Mouse (Mus musculus) layer of hippocampus, postnatal 14 days (tissue): Measurements from ENCODE around the gene 3110082I17Rik. TPM values are rescaled to one million over a fixed set of nuclear protein-coding genes. Genes with fewer than 3 reads are reported as not detected.

ENCODE experiments used
- DNase-seq, 2 experiments: peaks; one replicate each; pipeline ENCODE4 v3.0.0; 2021 to 2022; ENCODE audit warnings: low spot score in 2 of 2, mixed read lengths in 1 of 2
- total RNA-seq, 2 experiments: library from RNA; stranded (reverse); gene quantifications; 2 replicates each; pipeline ENCODE4 v1.2.3; 2021

3110082I17Rik gene
- total RNA-seq, 2 experiments from 2014 or later, result 14.6 to 14.7 TPM

DNA sequence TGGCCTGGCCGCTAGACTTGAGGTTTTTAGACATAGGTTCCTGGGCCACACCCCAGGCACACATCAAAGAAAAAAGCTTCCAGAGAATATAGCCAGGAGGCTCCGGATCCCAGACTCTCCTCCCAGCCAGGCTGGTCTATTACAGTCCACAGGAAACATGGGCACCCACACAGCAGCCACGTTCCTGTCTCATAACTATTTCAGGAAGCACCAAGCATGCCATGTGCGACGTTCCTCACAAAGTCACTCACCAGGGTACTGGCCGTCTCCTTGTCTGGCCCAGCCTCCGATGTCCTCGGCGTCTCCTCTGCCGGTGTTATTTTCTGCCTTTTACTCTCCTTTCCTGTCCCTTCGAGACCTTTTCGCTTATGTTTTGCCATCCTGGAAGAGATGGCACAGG is 5.2 kb downstream of the 3110082I17Rik start:
- DNase-seq, result no peak

DNA sequence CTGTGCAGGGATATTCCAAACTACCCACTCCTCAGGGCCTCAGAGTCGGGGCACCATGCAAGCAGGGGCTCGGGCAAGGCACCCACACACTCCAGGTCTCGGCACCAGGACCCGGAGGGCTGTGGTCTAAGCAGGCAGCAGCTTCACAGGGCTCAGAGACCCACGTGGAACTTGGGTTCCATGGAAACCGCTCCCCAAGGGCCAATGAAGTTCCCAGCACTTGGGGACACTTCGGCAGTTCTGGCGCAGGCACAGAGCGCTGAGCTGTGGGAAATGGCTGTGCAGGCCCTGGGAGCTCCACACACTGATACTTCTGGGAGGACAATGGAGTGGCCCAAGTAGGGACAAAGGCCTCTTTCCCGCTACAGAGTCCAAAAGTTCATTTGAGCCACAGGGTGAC is 7.3 kb downstream of the 3110082I17Rik start:
- DNase-seq, result no peak

DNA sequence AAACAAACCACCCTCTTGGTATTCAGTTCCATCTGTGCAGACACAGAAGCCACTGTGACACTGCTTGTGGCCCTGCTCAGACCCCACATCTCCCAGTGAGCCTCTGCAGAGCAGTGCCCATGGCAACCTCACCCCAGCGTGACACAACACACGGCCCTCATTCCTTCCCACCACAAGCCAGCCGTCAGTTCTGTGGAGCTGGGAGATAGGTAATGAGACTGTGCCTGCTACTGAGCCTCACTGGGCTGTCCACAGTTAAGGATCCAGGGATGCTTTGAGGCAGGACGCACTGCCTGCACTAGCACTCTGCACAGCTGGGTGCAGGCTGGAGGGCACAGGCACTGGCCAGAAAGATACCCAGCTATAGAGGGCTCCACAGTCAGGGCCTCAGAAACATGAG is 10.4 kb downstream of the 3110082I17Rik start:
- DNase-seq, result no peak

DNA sequence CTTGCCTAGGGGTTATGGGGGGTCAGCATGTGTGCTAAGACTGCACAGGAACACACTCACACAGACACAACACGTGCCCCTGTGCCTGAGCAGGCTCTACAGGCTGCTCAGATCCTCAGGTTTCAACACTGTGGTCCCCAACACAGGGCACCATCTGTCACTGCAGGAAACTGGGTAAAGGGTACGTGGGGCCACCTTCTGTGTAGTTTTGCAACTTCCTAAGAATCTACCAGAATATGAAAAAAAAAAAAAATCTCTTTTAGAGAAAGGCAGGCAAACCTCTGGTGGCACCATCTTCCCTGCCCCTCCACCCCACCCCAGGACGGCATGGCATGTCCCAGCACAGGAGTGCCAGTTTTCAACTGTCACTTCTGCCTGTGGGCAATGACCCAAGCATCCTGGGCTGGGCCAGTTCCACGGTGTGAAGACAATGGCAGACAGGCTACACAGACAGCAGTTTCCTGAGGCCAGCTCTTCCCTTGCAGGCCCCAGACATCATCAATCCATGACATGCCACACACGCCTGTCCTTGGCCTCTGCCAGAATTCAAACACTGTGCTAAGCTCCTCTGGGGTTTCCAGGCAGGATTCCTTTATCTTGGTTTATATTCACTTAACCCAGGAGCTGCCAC is 11.1 kb downstream of the 3110082I17Rik start:
- no peak for DNase-seq

DNA sequence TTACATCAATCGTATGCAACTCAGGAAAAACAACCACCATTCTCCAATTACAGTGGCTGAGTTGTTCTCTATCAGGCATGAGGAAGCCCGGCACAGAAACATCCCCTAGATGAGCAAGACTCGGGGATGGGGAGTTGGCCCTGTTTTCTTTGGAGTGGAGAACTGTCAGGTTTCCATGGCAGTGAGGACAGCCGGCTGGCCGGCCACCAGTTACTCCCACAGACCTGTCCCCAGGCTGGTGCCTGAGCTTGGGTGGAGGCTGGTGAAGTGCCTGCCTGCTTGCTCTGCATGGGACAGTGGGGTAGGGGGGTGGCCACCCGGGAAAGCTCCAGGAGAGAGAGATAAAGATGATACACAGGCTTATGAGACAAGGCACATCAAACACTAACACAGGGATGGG is 12.3 kb downstream of the 3110082I17Rik start:
- DNase-seq, result peak in 1 of 2 experiments; percentile 68

DNA sequence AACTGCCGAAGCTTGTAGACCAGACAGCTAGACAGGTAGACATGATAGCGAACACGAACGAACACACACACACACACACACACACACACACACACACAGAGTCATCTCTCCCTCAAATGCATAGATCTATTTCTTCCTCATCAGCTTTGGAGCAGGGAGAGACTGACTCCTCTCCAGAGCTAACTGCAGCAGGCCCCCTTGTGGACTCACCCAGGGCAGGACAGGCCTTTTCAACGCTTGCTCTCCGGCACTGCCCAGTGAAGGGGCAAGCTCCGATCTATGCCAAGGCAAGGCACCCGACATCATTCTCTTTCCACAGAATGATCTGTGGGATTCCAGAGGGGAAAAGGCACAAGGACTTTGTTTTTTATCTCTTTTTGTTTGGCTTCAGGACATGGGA is 15.1 kb downstream of the 3110082I17Rik start:
- DNase-seq, result no peak

DNA sequence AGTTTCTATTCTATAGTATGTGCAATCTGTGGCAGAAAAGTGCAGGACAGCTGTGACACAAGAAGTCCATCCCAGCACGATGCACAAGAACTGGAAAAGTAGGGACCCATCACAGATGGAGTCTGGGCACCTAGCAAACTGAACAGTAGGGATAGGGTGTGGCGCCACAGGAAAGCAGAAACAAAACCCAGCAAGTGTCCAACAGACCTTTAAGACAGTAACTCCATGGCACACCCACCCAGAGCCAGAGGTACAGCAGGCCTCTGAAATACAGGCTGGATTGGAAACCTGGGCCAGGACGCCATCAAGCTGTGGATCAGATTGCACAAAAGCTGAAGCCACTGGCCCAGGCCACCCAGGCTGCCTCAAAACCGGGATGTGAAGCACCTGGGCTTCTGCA is 17.4 kb downstream of the 3110082I17Rik start:
- DNase-seq, result no peak

DNA sequence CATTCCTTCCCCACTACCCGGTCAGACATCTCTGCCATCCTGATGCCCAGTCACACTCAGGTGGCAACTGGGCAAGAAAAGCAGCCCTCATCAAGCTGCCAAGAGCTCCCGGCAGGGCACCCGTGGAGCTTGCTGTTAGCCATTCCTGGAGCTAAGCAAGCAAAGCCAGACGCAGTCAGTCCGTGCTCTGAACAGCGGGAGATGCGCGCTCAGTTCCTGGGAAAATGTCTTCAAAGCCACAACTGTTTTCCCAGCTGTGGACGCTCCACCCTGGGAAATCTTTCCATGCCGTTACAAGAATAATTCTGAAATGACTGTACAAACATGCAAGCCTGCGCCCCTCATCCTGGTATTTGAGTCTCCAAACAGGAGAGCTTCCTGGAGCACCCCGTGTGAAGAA is 17.9 kb downstream of the 3110082I17Rik start:
- DNase-seq, result no peak

- no peak for DNase-seq
These were observed 18.7 kb downstream of the 3110082I17Rik start for GRCm38 (mm10) chr5:139441726-139442018.

DNA sequence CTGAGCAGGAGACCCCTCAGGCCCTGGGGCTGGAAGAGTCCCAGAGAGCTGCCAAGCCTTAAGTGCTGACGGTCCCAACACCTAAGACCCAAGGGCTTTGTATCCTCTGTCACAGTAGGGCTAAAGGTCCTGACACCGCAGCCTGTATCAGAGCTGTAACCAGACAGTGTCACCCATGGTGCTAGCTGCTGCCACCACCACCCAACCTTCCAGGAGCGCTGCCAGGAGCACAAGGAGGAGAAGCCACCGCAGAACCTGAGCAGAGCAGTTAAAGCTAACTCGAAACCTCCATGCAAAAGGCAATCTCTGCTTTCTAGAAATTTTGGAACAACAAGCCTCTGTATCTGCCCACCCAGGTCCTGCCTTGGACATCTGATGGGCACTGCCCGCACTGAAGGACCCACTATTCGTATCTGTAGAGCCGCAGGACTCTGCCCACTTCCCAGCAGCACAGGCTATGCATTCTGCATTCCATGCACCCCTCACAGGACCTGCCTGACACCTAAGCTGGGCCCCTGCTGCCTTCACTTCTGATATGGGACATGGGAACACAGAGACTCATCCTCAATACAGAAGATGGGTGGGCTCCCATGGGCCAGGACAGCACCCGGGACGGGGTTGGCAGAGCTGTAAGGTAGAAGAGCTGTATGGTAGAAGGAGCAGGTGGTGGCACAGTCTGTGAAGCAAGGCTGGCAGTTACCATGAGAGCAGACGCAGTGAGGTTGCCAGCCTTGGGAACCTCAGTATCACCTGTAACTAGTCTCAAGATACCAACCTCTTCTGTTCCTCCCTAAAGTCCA is 19.2 kb downstream of the 3110082I17Rik start:
- no peak for DNase-seq

GRCm38 (mm10) chr5:139440451-139440850 is 19.9 kb downstream of the 3110082I17Rik start:
- peak in 1 of 2 experiments; percentile 71 for DNase-seq

GRCm38 (mm10) chr5:139438440-139438839 is 21.9 kb downstream of the 3110082I17Rik start:
- no peak for DNase-seq

DNA sequence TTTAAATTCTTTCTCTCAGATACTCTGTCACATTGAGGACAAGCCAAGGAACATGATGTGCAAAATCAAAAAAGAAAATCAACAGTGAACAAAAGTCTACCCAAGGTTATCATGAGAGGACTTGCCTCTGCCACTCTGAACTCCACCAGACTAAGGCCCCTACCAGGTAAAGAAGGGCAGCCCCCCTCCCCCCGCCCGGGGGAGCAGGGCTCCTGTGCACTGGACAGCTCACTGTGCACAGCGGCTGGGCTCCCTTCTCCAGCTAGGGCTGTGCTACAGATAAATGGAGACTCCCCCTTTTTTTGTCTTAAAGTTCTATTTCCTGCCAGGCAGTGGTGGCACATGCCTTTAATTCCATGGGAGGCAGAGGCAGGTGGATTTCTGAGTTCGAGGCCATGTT is 22.6 kb downstream of the 3110082I17Rik start:
- DNase-seq, result no peak

GRCm38 (mm10) chr5:139434940-139435339 is 25.4 kb downstream of the 3110082I17Rik start:
- DNase-seq, result peak; percentile 72 to 87

- no peak for DNase-seq
These were observed 26.3 kb downstream of the 3110082I17Rik start for GRCm38 (mm10) chr5:139433842-139434568.

DNA sequence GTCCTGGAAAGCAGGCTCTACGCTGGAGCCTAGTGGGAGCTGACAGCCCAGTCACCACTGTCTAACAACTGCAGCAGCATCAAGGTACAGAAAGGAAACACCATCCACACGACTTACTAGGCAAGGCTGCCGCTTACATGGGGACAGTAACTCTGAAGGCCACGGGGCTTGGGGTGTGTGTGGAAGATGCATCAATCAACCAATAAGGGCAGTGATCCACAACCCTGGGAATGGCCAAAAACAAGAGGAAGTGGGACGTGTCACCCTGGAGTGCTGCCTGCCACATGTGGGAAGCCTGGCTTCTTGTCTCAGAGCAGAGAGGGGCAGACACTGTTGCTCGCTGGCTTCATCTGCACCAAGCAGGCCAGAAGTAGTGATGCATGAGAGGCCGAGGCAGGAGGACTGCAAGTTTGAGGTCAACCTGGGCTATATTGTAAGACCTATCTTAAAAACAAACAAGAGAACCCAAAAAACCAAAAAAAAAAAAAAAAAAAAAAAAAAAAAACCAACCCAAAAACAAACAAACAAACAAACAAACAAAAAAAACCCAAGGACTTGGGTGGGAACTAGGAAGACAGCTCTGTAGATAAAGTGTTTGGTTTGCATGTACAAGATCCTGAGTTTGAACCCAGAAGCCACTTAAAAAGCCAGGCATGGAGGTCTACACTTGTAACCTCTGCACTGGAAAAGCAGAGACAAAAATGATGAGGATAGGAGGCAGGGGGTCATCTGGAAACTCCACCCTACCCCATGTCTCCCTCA is 27.4 kb downstream of the 3110082I17Rik start:
- DNase-seq, result no peak

- DNase-seq, result no peak
These were observed 28.0 kb downstream of the 3110082I17Rik start for GRCm38 (mm10) chr5:139432333-139432732.

- DNase-seq, result no peak
These were observed 30.4 kb downstream of the 3110082I17Rik start for GRCm38 (mm10) chr5:139429818-139430341.

- DNase-seq, result no peak
These were observed 32.3 kb downstream of the 3110082I17Rik start for GRCm38 (mm10) chr5:139427989-139428388.

DNA sequence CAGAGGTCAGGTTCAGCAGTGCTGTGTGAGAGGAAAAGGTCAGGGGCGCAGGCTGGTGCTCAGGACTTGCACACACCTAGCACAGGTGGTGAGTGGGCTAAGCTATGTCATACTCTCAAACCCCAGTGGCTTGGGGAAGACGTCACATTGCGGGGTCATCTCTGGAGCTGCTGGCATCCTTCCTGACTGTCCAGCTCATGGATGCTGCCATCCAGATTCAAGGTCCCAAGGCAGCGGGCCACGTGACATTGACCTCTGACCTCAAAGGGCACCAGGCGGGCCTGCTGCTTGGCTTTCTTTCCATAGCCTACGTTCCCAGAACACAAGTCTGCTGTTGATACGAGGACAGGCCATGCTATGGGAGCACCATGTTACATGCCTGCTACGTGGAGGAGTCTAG is 33.3 kb downstream of the 3110082I17Rik start:
- DNase-seq, result no peak

DNA sequence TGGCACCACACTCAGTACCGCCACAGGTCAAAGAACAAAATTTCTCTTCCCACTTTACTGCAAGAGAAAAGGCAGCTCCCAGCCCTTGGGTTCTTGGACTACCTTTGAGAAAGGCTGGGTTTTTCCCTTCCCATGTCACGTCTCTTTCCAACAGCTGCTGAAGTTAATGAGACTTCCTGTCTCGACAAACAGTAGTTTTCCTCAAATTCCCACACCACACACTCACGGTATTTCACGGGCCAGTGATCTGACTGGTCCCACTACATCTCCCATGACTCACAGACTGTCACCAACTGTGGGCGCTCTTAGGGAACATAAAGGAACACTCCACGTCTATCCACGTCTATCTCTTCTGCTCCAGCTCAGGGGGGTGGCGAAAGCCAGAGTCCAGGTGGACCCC is 35.1 kb downstream of the 3110082I17Rik start:
- DNase-seq, result no peak
